Comparison of ENCODE assay signal across 9 mouse cellular contexts in the genomic region with DNA sequence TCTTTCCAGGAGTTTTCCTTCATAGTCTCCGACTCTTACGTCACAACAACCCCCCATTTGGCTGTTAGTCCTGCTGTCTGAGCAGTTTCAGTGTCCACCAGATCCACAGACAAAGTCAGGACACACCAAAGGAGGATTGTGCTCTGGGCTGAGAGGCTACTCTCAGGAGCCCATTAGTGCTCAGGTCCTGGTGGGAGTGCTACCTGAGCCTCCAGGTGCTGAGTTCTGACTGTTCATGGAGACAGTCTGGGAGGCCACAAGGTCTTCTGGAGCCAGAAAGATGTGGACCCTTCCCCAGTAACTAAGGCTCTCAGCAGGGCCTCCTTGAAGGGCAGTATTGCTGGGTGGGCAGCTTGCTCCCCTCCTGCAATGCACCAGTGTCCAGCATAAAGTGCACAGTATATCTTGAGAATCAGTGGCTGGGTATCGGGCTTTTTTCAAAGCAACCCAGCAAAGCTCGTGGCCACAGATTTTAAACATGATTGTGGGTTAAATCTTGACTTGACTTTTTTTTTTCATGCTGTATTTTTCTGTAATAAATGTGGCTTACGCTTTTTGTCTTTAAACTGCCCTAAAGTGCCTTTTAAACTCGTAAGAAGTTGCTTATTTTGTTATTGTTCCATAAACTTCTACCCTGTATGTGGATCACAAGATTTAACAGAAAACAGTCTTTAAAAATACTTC. TPM values are rescaled to one million over a fixed set of nuclear protein-coding genes. Genes with fewer than 3 reads are reported as not detected.
DNase-seq lines count a peak whose midpoint lies in the region; ATAC-seq and TF ChIP-seq lines count a peak whose summit lies in the region.
"Had no signal": no experiment of that assay in that cellular context is flagged by ENCODE, and none has a peak within 500 bp of the region (broad histone marks: within the 10 kb centered on the region; RNA-seq: fewer than 3 reads in every experiment).

No protein-coding gene starts in this region.

- H3K27me3 ChIP-seq in hindbrain, postnatal 0 days (ENCODE audit: insufficient read depth, low read length) = no peaks in the 10 kb centered on the region
- H3K27me3 ChIP-seq in hindbrain, embryonic 13.5 days = no peaks in the 10 kb centered on the region
- no peaks in the 10 kb centered on the region for H3K27me3 ChIP-seq in G1E (ENCODE audit: insufficient read depth, low read length)
- no peaks in the 10 kb centered on the region for H3K27me3 ChIP-seq in embryonic facial prominence, embryonic 12.5 days
- H3K27me3 ChIP-seq in liver, embryonic 13.5 days = no peaks in the 10 kb centered on the region

- H3K9me3 ChIP-seq in hindbrain, postnatal 0 days (ENCODE audit: low read length) = no peaks in the 10 kb centered on the region
- H3K9me3 ChIP-seq in hindbrain, embryonic 13.5 days = no peaks in the 10 kb centered on the region
- no peaks in the 10 kb centered on the region for H3K9me3 ChIP-seq in G1E (replicated peaks)
- no peaks in the 10 kb centered on the region for H3K9me3 ChIP-seq in embryonic facial prominence, embryonic 12.5 days
- no peaks in the 10 kb centered on the region for H3K9me3 ChIP-seq in liver, embryonic 13.5 days (replicated peaks)

- DNase-seq in hindbrain, postnatal 0 days (ENCODE audit: low spot score) = no peak
- no peak for DNase-seq in G1E (ENCODE audit: low spot score)
- no peak for DNase-seq in liver, embryonic 13.5 days
- DNase-seq in embryo, embryonic 10 days (ENCODE audit: low spot score) = no peak
- DNase-seq in adrenal gland, postnatal 10 days = no peak
- no peak for DNase-seq in spleen, postnatal 10 days (ENCODE audit: low spot score in 2 of 2)

- peaks cover 6% of the 10 kb centered on the region; the same call in 1 of the 2 replicates for H3K4me1 ChIP-seq in hindbrain, postnatal 0 days (ENCODE audit: insufficient read depth, low read length)
- peaks cover 36% of the 10 kb centered on the region for H3K4me1 ChIP-seq in hindbrain, embryonic 13.5 days (replicated peaks)
- peaks cover 52% of the 10 kb centered on the region for H3K4me1 ChIP-seq in G1E (ENCODE audit: insufficient read depth, low read depth, low read length)
- H3K4me1 ChIP-seq in embryonic facial prominence, embryonic 12.5 days = peaks cover 50% of the 10 kb centered on the region
- peaks cover 97% of the 10 kb centered on the region for H3K4me1 ChIP-seq in liver, embryonic 13.5 days (replicated peaks)

- H3K9ac ChIP-seq in hindbrain, postnatal 0 days (replicated peaks; ENCODE audit: low read length) = 0 out of 2 replicates have a peak overlapping the region, but pooled peaks have one; percentile 13
- H3K9ac ChIP-seq in hindbrain, embryonic 13.5 days = no peak overlapping the region
- H3K9ac ChIP-seq in embryonic facial prominence, embryonic 12.5 days = no peak overlapping the region
- H3K9ac ChIP-seq in liver, embryonic 13.5 days = 0 out of 2 replicates have a peak overlapping the region, but pooled peaks have one; percentile 16

- H3K36me3 ChIP-seq in hindbrain, postnatal 0 days (ENCODE audit: insufficient read depth, low read length) = no peaks in the 10 kb centered on the region
- no peaks in the 10 kb centered on the region for H3K36me3 ChIP-seq in hindbrain, embryonic 13.5 days
- peaks cover 18% of the 10 kb centered on the region for H3K36me3 ChIP-seq in G1E (replicated peaks)
- H3K36me3 ChIP-seq in embryonic facial prominence, embryonic 12.5 days = no peaks in the 10 kb centered on the region
- H3K36me3 ChIP-seq in liver, embryonic 13.5 days = 0 out of 2 replicates have a peak, but pooled peaks cover 11% of the 10 kb centered on the region

- ATAC-seq in hindbrain, postnatal 0 days = no peak
- no peak for ATAC-seq in hindbrain, embryonic 13.5 days (ENCODE audit: low FRiP score)
- no peak for ATAC-seq in G1E (ENCODE audit: extremely low read depth, insufficient number of reproducible peaks, low FRiP score, poor library complexity, severe bottlenecking)
- ATAC-seq in embryonic facial prominence, embryonic 12.5 days (ENCODE audit: insufficient number of reproducible peaks, insufficient read depth, low FRiP score, low TSS enrichment) = no peak
- no peak for ATAC-seq in liver, embryonic 13.5 days (ENCODE audit: low read depth)

- TF ChIP-seq CTCF in hindbrain, postnatal 0 days (IDR thresholded peaks at IDR 0.05; ENCODE audit: low read depth) = no peak
- TF ChIP-seq CTCF in G1E (IDR thresholded peaks at IDR 0.05; ENCODE audit: low read depth, low read length) = no peak

- 74% methylated on average over 6 of the region's 6 CpGs for WGBS in hindbrain, postnatal 0 days
- 74% methylated on average over 6 of the region's 6 CpGs for WGBS in hindbrain, embryonic 13.5 days
- WGBS in embryonic facial prominence, embryonic 12.5 days = 45% methylated on average over 6 of the region's 6 CpGs
- WGBS in liver, embryonic 13.5 days (ENCODE audit: insufficient replicate concordance) = 53% methylated on average over 6 of the region's 6 CpGs

- no peak overlapping the region for H3K27ac ChIP-seq in hindbrain, postnatal 0 days
- no peak overlapping the region for H3K27ac ChIP-seq in hindbrain, embryonic 13.5 days
- peak overlapping the region; percentile 87 for H3K27ac ChIP-seq in embryonic facial prominence, embryonic 12.5 days
- peak overlapping the region; percentile 76 for H3K27ac ChIP-seq in liver, embryonic 13.5 days

- H3K4me2 ChIP-seq in hindbrain, postnatal 0 days (ENCODE audit: low read depth, low read length) = peak overlapping the region; percentile 27; the same call in 1 of the 2 replicates
- H3K4me2 ChIP-seq in hindbrain, embryonic 13.5 days = no peak overlapping the region
- peak overlapping the region; percentile 25; the same call in 1 of the 2 replicates for H3K4me2 ChIP-seq in embryonic facial prominence, embryonic 12.5 days (replicated peaks)
- H3K4me2 ChIP-seq in liver, embryonic 13.5 days = peak overlapping the region; percentile 21; the same call in 1 of the 2 replicates

- H3K4me3 ChIP-seq in hindbrain, postnatal 0 days (ENCODE audit: low read length) = no peak overlapping the region
- no peak overlapping the region for H3K4me3 ChIP-seq in hindbrain, embryonic 13.5 days
- H3K4me3 ChIP-seq in G1E (ENCODE audit: low read depth, low read length) = peak overlapping the region; percentile 51; the same call in 1 of the 2 replicates
- no peak overlapping the region for H3K4me3 ChIP-seq in embryonic facial prominence, embryonic 12.5 days
- no peak overlapping the region for H3K4me3 ChIP-seq in liver, embryonic 13.5 days (replicated peaks)
- H3K4me3 ChIP-seq: erythroblast, embryonic 14.5 days had no signal

RNA-seq across cellular contexts. Expression of gene Serinc5, which starts 25.5 kb away (rescaled TPM):
- 42.8 and 52.5 TPM in 2 replicates for total RNA-seq in hindbrain, postnatal 0 days (2014; rRNA removed)
- 14.3 and 14.8 TPM in 2 replicates for polyA plus RNA-seq in hindbrain, postnatal 0 days (2015; fragmentation: Nextera tagmentation; extraction: Ambion mirVana)
- 15.8 and 18.6 TPM in 2 replicates for polyA plus RNA-seq in hindbrain, embryonic 13.5 days (2015; fragmentation: Nextera tagmentation; extraction: Ambion mirVana)
- total RNA-seq in G1E (2014; fragmentation: Nextera tagmentation) (27.6 and 43.2 TPM in 2 replicates), G1E (2017) (11.9 and 13.2 TPM in 2 replicates)
- polyA plus RNA-seq in G1E (2012) = 4.8 and 7.1 TPM in 2 replicates
- polyA plus RNA-seq in embryonic facial prominence, embryonic 12.5 days (2016; fragmentation: Nextera tagmentation; extraction: Ambion mirVana) = 12.0 and 12.4 TPM in 2 replicates
- polyA plus RNA-seq in liver, embryonic 13.5 days (2015; fragmentation: Nextera tagmentation; extraction: Ambion mirVana) = 14.7 and 20.2 TPM in 2 replicates
- 10 to 100 TPM; 47.6 to 50.4 TPM for total RNA-seq in adrenal gland, postnatal 10 days (2021)

Comparison
In these comparisons a context has a peak if more than half of its experiments do, and no peak if none do; other contexts are left out.
1. H3K9ac ChIP-seq: peak in hindbrain, postnatal 0 days (single experiment) and liver, embryonic 13.5 days (single experiment); none in hindbrain, embryonic 13.5 days (single experiment) and embryonic facial prominence, embryonic 12.5 days (single experiment).
2. H3K27ac ChIP-seq: peak in embryonic facial prominence, embryonic 12.5 days (single experiment) and liver, embryonic 13.5 days (single experiment); none in hindbrain, postnatal 0 days (single experiment) and hindbrain, embryonic 13.5 days (single experiment).